Mouse (Mus musculus) liver, embryonic 13.5 days (tissue): ENCODE results near the gene Homer2. TPM values are rescaled to one million over a fixed set of nuclear protein-coding genes. Genes with fewer than 3 reads are reported as not detected.
A peak's percentile ranks its signal among the peaks of the same experiment; 100 is the strongest.

Experiments
- ATAC-seq: fragments of 200-750 bp; cut with Nextera tagmentation; 2 replicates; pipeline ENCODE4 v1.8.0; 2017; ENCODE audit warnings: low read depth, mild to moderate bottlenecking, moderate number of reproducible peaks, moderate library complexity
- DNase-seq: peaks from one replicate; pipeline ENCODE4 v3.0.0; 2022
- H3K27ac ChIP-seq: fragments of 300-500 bp; sonication (generic); 2 replicates; pipeline ENCODE4 v1.5.1; 2015; ENCODE audit warnings: moderate library complexity, mild to moderate bottlenecking, inconsistent platforms
- H3K27me3 ChIP-seq: fragments of 300-500 bp; sonication (generic); 2 replicates; pipeline ENCODE4 v1.6.1; 2015; ENCODE audit warnings: mild to moderate bottlenecking, inconsistent platforms
- H3K36me3 ChIP-seq: fragments of 300-500 bp; sonication (generic); 2 replicates; pipeline ENCODE4 v1.6.1; 2015; ENCODE audit warnings: mild to moderate bottlenecking, inconsistent platforms
- H3K4me1 ChIP-seq: fragments of 300-500 bp; sonication (generic); replicated peaks from 2 replicates; pipeline ENCODE4 v1.6.1; 2015; ENCODE audit warnings: inconsistent platforms
- H3K4me2 ChIP-seq: fragments of 300-500 bp; sonication (generic); 2 replicates; pipeline ENCODE4 v1.6.1; 2015; ENCODE audit warnings: inconsistent platforms, mild to moderate bottlenecking, moderate library complexity
- H3K4me3 ChIP-seq: fragments of 300-500 bp; sonication (generic); replicated peaks from 2 replicates; pipeline ENCODE4 v1.5.1; 2015; ENCODE audit warnings: mild to moderate bottlenecking, inconsistent platforms
- H3K9ac ChIP-seq: fragments of 300-500 bp; sonication (generic); 2 replicates; pipeline ENCODE4 v1.6.1; 2015; ENCODE audit warnings: mild to moderate bottlenecking, inconsistent platforms
- H3K9me3 ChIP-seq: fragments of 300-500 bp; sonication (generic); replicated peaks from 2 replicates; pipeline ENCODE4 v1.6.1; 2016; ENCODE audit warnings: inconsistent platforms
- WGBS: fragments of 180-500 bp; shearing (Covaris S2); methylation state at CpG from one replicate; pipeline ENCODE4 v1.1.7; 2015; ENCODE audit not compliant: insufficient replicate concordance; 5-methylcytosine and 5-hydroxymethylcytosine counted together
- polyA plus RNA-seq: library from polyadenylated mRNA; unstranded; fragments of >200 nt; fragmentation: Nextera tagmentation; extraction: Ambion mirVana; gene quantifications from 2 replicates; pipeline ENCODE4 v1.2.1, GENCODE M21; 2015

Homer2 gene
- polyA plus RNA-seq, 1 experiment from 2014 or later = 5.7 TPM

- H3K36me3 ChIP-seq = no peaks in the 10 kb centered on the region
- no peaks in the 10 kb centered on the region for H3K9me3 ChIP-seq
- H3K4me1 ChIP-seq = peaks cover 32% of the 10 kb centered on the region
- no peak overlapping the region for H3K9ac ChIP-seq
- H3K27me3 ChIP-seq = no peaks in the 10 kb centered on the region
- WGBS = 65% methylated on average over 2 of the region's 2 CpGs
- DNase-seq = no peak
- H3K4me3 ChIP-seq = no peak overlapping the region
- ATAC-seq = no peak
- no peak overlapping the region for H3K4me2 ChIP-seq
- peak overlapping the region; percentile 63; the same call in 1 of the 2 replicates for H3K27ac ChIP-seq
Observed at GRCm38 (mm10) chr7:81726728-81727005, 19.3 kb upstream of the Homer2 start.

- no peaks in the 10 kb centered on the region for H3K36me3 ChIP-seq
- no peaks in the 10 kb centered on the region for H3K27me3 ChIP-seq
- no peaks in the 10 kb centered on the region for H3K9me3 ChIP-seq
- 20% methylated on average over 18 of the region's 18 CpGs for WGBS
- DNase-seq (no peak), ATAC-seq (peak; percentile 67)
- H3K4me2 ChIP-seq = peak overlapping the region; percentile 47
- H3K4me1 ChIP-seq = peaks cover 36% of the 10 kb centered on the region
- H3K4me3 ChIP-seq = no peak overlapping the region
- peak overlapping the region; percentile 63 for H3K27ac ChIP-seq
- H3K9ac ChIP-seq = peak overlapping the region; percentile 39
Observed at GRCm38 (mm10) chr7:81725986-81726727, 18.8 kb upstream of the Homer2 start.

GRCm38 (mm10) chr7:81723851-81724250 is 16.5 kb upstream of the Homer2 start:
- Histone ChIP-seq H3K9ac (no peak overlapping the region), H3K27me3 (no peaks in the 10 kb centered on the region), H3K4me1 (peaks cover 42% of the 10 kb centered on the region), H3K4me2 (no peak overlapping the region), H3K27ac (no peak overlapping the region), H3K4me3 (no peak overlapping the region), H3K36me3 (no peaks in the 10 kb centered on the region), H3K9me3 (no peaks in the 10 kb centered on the region)
- ATAC-seq (no peak), DNase-seq (no peak)
- WGBS = 88% methylated on average over 10 of the region's 10 CpGs

GRCm38 (mm10) chr7:81721271-81721670 is 13.9 kb upstream of the Homer2 start:
- H3K27me3 ChIP-seq = no peaks in the 10 kb centered on the region
- WGBS = 74% methylated on average over 5 of the region's 5 CpGs
- no peak overlapping the region for H3K9ac ChIP-seq
- H3K27ac ChIP-seq = 0 out of 2 replicates have a peak overlapping the region, but pooled peaks have one; percentile 13
- H3K4me3 ChIP-seq = no peak overlapping the region
- ATAC-seq (no peak), DNase-seq (no peak)
- no peak overlapping the region for H3K4me2 ChIP-seq
- H3K36me3 ChIP-seq = no peaks in the 10 kb centered on the region
- peaks cover 52% of the 10 kb centered on the region for H3K4me1 ChIP-seq
- H3K9me3 ChIP-seq = no peaks in the 10 kb centered on the region

GRCm38 (mm10) chr7:81719216-81719661 is 11.9 kb upstream of the Homer2 start:
- 35% methylated on average over 1 of the region's 1 CpGs for WGBS
- H3K9me3 ChIP-seq = no peaks in the 10 kb centered on the region
- H3K36me3 ChIP-seq = no peaks in the 10 kb centered on the region
- H3K27me3 ChIP-seq = peaks cover 3% of the 10 kb centered on the region; the same call in 1 of the 2 replicates
- peak overlapping the region; percentile 74 for H3K27ac ChIP-seq
- no peak overlapping the region for H3K9ac ChIP-seq
- peaks cover 42% of the 10 kb centered on the region for H3K4me1 ChIP-seq
- ATAC-seq (peak; percentile 93), DNase-seq (peak; percentile 20)
- peak overlapping the region; percentile 1; the same call in 1 of the 2 replicates for H3K4me3 ChIP-seq
- H3K4me2 ChIP-seq = peak overlapping the region; percentile 39

GRCm38 (mm10) chr7:81718657-81719056 is 11.3 kb upstream of the Homer2 start:
- ATAC-seq = no peak
- H3K4me2 ChIP-seq = peak overlapping the region; percentile 39
- peak overlapping the region; percentile 74 for H3K27ac ChIP-seq

GRCm38 (mm10) chr7:81710166-81710565 is 2.8 kb upstream of the Homer2 start:
- no peak overlapping the region for H3K4me3 ChIP-seq
- ATAC-seq = no peak
- no peak overlapping the region for H3K9ac ChIP-seq
- no peak for DNase-seq
- no peak overlapping the region for H3K4me2 ChIP-seq
- no peaks in the 10 kb centered on the region for H3K36me3 ChIP-seq
- whole genome bisulfite sequencing = 48% methylated on average over 4 of the region's 4 CpGs
- no peaks in the 10 kb centered on the region for H3K9me3 ChIP-seq
- peaks cover 15% of the 10 kb centered on the region for H3K4me1 ChIP-seq
- H3K27ac ChIP-seq = no peak overlapping the region
- peaks cover 47% of the 10 kb centered on the region for H3K27me3 ChIP-seq

More at GRCm38 (mm10) chr7:81718657-81719056, 11.3 kb upstream of the Homer2 start:
- H3K9ac ChIP-seq = 0 out of 2 replicates have a peak overlapping the region, but pooled peaks have one; percentile 8
- no peaks in the 10 kb centered on the region for H3K9me3 ChIP-seq
- H3K4me3 ChIP-seq = peak overlapping the region; percentile 1; the same call in 1 of the 2 replicates
- H3K36me3 ChIP-seq = no peaks in the 10 kb centered on the region
- DNase-seq = no peak
- 60% methylated on average over 1 of the region's 1 CpGs for WGBS
- peaks cover 42% of the 10 kb centered on the region for H3K4me1 ChIP-seq
- H3K27me3 ChIP-seq = peaks cover 3% of the 10 kb centered on the region; the same call in 1 of the 2 replicates

- Histone ChIP-seq H3K9me3 (no peaks in the 10 kb centered on the region), H3K36me3 (no peaks in the 10 kb centered on the region), H3K4me2 (no peak overlapping the region), H3K9ac (no peak overlapping the region), H3K27me3 (peaks cover 64% of the 10 kb centered on the region), H3K4me1 (peaks cover 15% of the 10 kb centered on the region), H3K27ac (no peak overlapping the region), H3K4me3 (no peak overlapping the region)
- ATAC-seq (no peak), DNase-seq (no peak)
Observed at GRCm38 (mm10) chr7:81708165-81708564, 838 bp upstream of the Homer2 start.

- Histone ChIP-seq H3K27me3 (peaks cover 71% of the 10 kb centered on the region), H3K4me2 (peak overlapping the region; percentile 87), H3K36me3 (no peaks in the 10 kb centered on the region), H3K27ac (peak overlapping the region; percentile 53; the same call in 1 of the 2 replicates), H3K9ac (peak overlapping the region; percentile 78), H3K4me1 (peaks cover 15% of the 10 kb centered on the region), H3K9me3 (no peaks in the 10 kb centered on the region), H3K4me3 (peak overlapping the region; percentile 71)
- ATAC-seq (peak; percentile 76), DNase-seq (no peak)
- WGBS = 1% methylated on average over 94 of the region's 114 CpGs
Observed at GRCm38 (mm10) chr7:81706416-81707391, 623 bp downstream of the Homer2 start.

- WGBS = 36% methylated on average over 12 of the region's 12 CpGs
- H3K9ac ChIP-seq = peak overlapping the region; percentile 78
- peak overlapping the region; percentile 87 for H3K4me2 ChIP-seq
- no peak overlapping the region for H3K27ac ChIP-seq
- H3K27me3 ChIP-seq = peaks cover 74% of the 10 kb centered on the region
- peaks cover 15% of the 10 kb centered on the region for H3K4me1 ChIP-seq
- no peaks in the 10 kb centered on the region for H3K36me3 ChIP-seq
- no peak for ATAC-seq
- peak overlapping the region; percentile 71 for H3K4me3 ChIP-seq
- no peak for DNase-seq
- H3K9me3 ChIP-seq = no peaks in the 10 kb centered on the region
Observed at GRCm38 (mm10) chr7:81706027-81706415, 1.3 kb downstream of the Homer2 start.

GRCm38 (mm10) chr7:81698357-81698756 is 9.0 kb downstream of the Homer2 start:
- Histone ChIP-seq H3K4me3 (no peak overlapping the region), H3K36me3 (no peaks in the 10 kb centered on the region), H3K27me3 (peaks cover 25% of the 10 kb centered on the region), H3K27ac (no peak overlapping the region), H3K9me3 (no peaks in the 10 kb centered on the region), H3K4me1 (no peaks in the 10 kb centered on the region), H3K4me2 (no peak overlapping the region), H3K9ac (no peak overlapping the region)
- ATAC-seq (no peak), DNase-seq (no peak)
- 82% methylated on average over 13 of the region's 13 CpGs for WGBS
